Mouse (Mus musculus) right cerebral cortex, postnatal 4 days (tissue): ENCODE measurements at regions not wholly inside any gene's neighbourhood (a gene's known extent, or its start where the extent isn't known, plus 50 kb on each side); places are given as distances from the start of the nearest gene placed in this dataset.

Source experiments
- DNase-seq: peaks from one replicate; pipeline ENCODE4 v3.0.0-alpha.2; 2022

DNA sequence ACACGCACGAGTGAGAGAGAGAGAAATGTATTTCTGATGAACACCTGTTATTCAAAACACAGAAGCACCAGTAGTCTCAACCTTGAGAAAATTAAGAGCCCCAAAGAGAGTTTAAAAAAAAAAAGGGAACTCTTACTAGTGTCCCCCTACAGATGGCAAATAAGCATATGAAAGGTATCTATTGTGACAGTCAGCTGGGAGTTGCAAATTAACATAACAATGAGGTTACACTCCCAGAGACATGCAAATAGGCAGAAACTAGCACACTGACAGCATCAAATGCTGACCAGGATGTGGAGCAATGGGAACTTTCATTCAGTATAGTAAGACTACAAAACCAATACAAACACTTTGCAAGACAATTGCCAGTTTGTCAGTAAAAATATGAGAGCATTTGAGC, 619.1 kb upstream of the Zeb2 start:
- DNase-seq, result no peak

GRCm38 (mm10) chr2:45713997-45714396, 596.8 kb upstream of the Zeb2 start:
- no peak for DNase-seq

DNA sequence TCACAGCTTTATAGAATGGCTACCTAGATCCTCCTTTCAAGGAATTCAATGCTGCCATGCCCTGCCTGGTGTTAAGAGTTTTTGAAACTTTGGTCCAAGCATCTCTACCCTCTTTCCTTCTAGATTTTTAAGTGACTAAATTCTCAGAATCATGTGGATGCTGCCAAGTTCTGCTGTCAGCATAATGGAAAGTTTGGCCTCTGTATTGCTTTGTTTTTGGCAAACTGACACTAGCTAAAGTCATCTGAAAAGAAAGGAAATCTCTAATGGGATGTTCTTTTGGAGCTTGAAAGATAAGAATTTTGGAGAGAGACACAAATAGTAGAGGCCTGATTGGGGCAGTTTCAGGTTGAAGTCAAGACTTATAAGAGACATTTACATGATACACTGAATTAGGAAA, 589.8 kb upstream of the Zeb2 start:
- no peak for DNase-seq

- DNase-seq, result no peak
These were observed 585.3 kb upstream of the Zeb2 start for GRCm38 (mm10) chr2:45702511-45702910.

- DNase-seq, result no peak
These were observed 583.4 kb upstream of the Zeb2 start for GRCm38 (mm10) chr2:45700578-45700977.

GRCm38 (mm10) chr2:45693291-45694020, 576.3 kb upstream of the Zeb2 start:
- DNase-seq, result no peak

GRCm38 (mm10) chr2:45692819-45693218, 575.6 kb upstream of the Zeb2 start:
- DNase-seq, result no peak

- no peak for DNase-seq
These were observed 571.8 kb upstream of the Zeb2 start for GRCm38 (mm10) chr2:45688996-45689395.

DNA sequence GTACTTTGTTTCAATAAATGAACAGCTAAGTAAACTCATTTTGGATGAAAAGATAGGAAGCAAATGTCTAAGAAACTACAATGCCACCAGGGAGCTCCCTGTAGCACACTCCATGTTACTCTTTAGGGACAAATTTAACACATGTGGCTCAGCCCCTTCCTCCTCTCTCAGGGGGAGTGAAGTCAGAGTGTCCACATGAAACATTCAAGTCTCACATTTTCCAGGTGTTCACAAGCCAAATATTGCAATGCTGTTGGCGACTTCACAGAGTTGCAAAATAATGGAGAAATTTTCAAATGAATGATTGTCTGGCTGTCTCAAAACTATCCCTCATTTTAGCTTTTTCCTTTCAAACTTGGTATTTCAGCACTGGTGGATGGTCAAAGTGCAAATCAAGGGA, 564.1 kb upstream of the Zeb2 start:
- no peak for DNase-seq

DNA sequence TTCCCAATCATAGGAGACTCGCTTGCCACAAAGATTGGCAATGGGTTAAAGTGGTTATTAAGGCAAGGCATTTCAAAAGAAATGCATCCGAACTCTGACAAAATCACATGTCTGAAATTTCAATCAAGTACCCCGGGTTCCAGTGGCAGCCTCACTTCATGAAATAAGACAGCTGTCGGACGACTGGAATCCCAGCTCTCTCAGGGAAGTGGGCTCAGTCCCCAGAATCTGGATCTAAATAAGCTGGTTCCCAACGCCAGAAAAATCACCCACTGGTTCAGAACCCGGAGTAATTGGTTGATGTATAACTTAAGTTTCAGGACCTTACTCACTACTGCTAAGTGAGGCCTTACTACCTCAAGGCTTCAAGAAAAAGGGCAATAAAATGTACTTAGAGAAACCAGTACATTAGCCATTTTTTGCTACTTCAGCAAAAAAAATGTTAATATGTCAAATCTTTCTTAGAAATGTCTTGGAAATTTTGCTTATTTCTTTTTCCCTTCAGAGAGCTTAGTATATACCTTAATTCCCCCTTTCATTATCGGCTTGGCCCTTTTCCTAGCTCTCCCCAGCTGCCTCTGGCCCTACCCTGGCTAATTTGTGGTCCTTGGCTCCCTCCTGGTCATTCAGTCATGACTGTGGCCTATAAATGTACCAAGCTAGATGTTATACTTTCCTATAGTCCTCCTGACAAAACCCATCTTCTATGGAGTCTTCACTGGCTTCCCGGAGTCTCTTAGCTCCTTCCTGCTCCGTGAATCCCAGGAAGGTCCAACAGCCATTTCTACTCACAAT, 562.1 kb upstream of the Zeb2 start:
- no peak for DNase-seq

DNA sequence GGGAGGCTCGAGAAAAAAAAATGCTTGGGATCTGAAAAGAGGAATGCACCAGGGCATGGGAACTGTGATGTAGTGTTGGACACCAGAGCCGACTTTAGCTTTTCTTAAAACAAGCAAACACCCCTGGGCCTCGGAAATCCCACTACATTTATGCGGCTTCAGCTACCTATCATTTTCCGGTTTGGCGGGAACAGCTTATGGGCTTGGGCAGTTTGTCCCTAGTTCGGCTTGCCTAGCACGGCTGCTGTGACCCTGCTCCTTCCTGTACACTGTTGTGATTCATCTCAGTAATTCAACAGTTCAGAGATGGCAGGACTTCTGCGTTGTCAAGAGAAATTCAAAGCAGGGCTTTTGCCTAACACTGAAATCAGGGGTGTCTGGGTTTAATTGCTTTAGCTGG, 561.5 kb upstream of the Zeb2 start:
- no peak for DNase-seq

DNA sequence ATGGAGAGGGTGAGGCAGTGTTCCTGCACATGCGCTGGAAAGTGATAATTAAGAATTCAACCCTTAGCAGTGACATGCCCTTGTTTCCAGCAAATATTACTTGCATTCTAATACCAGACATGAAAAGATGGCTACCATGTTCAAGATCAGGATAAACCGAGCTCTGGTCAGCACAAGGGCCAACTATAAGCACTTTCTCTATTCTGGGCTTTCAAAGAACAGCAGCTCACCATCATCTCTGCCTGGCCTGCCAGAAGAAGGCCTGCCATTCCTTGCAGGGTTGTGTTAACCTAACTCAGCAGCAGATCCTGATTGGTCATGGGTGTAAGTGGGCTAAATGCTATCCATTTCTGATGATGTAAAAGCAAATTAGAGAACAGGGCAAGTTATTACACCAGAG, 558.6 kb upstream of the Zeb2 start:
- DNase-seq, result no peak

DNA sequence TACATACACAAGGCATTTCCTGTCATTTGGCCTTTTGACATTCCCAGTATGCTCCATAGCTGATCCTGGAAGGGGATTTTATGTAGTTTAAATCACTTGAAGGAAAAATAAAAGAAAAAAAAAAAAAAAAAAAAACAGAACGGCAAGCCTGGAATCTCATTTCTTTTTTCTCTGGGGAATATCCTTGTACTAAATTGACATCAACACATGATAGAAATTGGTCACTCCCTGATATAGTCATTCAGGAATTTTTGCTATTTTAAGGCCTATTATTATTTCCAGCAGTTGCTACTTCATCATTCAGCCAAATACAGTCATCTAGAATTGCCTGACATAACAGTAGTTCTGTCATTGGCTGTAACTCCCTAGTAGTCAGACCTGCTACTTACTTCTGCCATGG, 538.8 kb upstream of the Zeb2 start:
- DNase-seq, result no peak

- no peak for DNase-seq
These were observed 537.5 kb upstream of the Zeb2 start for GRCm38 (mm10) chr2:45654693-45655092.

- DNase-seq, result no peak
These were observed 535.8 kb upstream of the Zeb2 start for GRCm38 (mm10) chr2:45652977-45653376.

DNA sequence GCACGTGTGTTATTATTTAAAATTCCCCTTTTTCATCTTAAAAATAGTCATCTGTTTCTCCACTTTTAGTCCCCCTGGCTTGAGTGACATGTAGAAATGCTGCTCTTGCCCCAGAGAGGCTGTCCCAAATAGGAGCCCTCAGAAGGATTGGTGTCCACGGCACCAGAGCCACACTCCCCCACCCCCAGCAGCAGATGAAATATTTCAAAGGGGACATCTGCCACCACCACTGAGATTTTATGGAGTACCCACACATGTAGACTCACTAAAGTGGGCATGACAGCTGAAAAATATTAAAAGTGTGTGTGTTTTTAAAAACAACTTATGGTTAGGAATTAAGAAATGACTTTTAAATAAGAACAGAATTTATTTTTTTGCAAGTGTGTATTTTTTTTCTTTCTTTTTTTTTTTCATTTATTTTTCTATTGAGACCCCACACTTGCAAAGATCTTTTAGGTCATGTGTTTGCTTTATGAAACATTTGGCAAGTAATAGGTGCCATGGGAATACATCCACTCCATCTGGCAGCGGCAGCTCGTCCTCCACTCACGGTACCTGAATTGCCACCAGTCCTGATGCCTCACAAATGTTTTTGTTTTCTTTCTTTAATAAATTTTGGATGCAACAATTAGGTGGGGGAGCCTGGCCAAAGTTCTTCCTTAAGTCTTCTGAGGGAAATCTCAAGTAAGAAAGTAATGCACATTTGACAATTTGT, 533.2 kb upstream of the Zeb2 start:
- DNase-seq, result no peak

DNA sequence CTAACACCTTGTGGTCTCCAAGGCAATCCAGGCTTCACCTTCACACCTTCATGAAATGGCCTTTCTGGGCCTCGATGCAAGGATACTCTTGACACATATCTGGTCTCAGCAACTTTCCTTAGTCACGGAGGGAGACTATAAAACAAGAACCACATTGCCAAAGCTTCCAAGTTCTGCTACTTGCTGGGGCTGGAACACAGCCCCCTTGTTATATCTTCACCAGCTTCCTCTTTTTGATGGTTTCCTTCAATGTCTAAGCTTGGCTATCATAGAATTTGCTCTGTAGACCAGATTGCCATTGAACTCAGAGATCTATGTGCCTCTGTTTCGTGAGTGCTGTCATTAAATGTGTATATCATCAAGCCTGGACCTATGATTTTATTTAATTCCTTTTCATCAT, 530.7 kb upstream of the Zeb2 start:
- DNase-seq, result no peak

GRCm38 (mm10) chr2:45630081-45630480, 512.9 kb upstream of the Zeb2 start:
- DNase-seq, result no peak

- DNase-seq, result no peak
These were observed 512.4 kb upstream of the Zeb2 start for GRCm38 (mm10) chr2:45629616-45630015.

DNA sequence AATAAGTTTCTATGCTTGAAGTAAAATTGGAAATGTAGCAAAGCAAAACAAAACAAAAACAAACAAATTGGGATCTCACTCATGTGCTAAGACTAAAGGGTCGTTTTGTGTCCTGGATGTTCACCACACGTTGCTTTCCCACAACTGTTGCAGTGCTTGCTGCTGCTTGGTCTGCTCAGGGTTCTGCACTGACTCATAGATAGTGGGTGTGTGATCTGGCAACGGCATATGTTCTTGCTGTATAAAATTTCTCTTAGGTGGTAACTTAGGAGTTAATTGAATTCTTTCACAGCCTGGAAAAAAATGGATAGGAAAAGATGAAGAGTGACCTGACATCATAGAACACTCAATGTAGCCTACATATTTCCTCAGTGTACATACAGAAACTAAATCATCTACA, 505.9 kb upstream of the Zeb2 start:
- no peak for DNase-seq

GRCm38 (mm10) chr2:45608926-45609325, 491.7 kb upstream of the Zeb2 start:
- DNase-seq, result no peak

GRCm38 (mm10) chr2:45607393-45607792, 490.2 kb upstream of the Zeb2 start:
- no peak for DNase-seq

GRCm38 (mm10) chr2:45601332-45601900, 484.2 kb upstream of the Zeb2 start:
- DNase-seq, result no peak

- no peak for DNase-seq
These were observed 476.6 kb upstream of the Zeb2 start for GRCm38 (mm10) chr2:45593765-45594164.
